Mouse (Mus musculus): ENCODE data around the gene Creb3l2.

- TF ChIP-seq CTCF (IDR thresholded peaks at IDR 0.05; ENCODE audit: low read depth, low read length): no peak
- no peak for TF ChIP-seq EP300 (IDR thresholded peaks at IDR 0.05; ENCODE audit: insufficient read depth, low read depth, low read length)
Observed at GRCm38 (mm10) chr6:37464585-37464984, 22.6 kb upstream of the Creb3l2 start.
